Mouse (Mus musculus) lung, embryonic 15.5 days (tissue): ENCODE results near the gene Grik5. TPM values are rescaled to one million over a fixed set of nuclear protein-coding genes. Genes with fewer than 3 reads are reported as not detected.

Source experiments
- ATAC-seq: fragments of 200-750 bp; cut with Nextera tagmentation; 2 replicates; pipeline ENCODE4 v1.8.0; 2017; ENCODE audit warnings: moderate number of reproducible peaks, borderline replicate concordance; ENCODE audit not compliant: low FRiP score, low TSS enrichment; ENCODE audit errors: extremely low read depth
- H3K27ac ChIP-seq: fragments of 300-500 bp; sonication (generic); 2 replicates; pipeline ENCODE4 v1.5.1; 2015; ENCODE audit warnings: moderate library complexity, mild to moderate bottlenecking, inconsistent platforms
- H3K27me3 ChIP-seq: fragments of 300-500 bp; sonication (generic); 2 replicates; pipeline ENCODE4 v1.6.1; 2015; ENCODE audit warnings: inconsistent platforms
- H3K36me3 ChIP-seq: fragments of 300-500 bp; sonication (generic); 2 replicates; pipeline ENCODE4 v1.6.1; 2015; ENCODE audit warnings: inconsistent platforms
- H3K4me1 ChIP-seq: fragments of 300-500 bp; sonication (generic); 2 replicates; pipeline ENCODE4 v1.6.1; 2015; ENCODE audit warnings: inconsistent platforms
- H3K4me2 ChIP-seq: fragments of 300-500 bp; sonication (generic); 2 replicates; pipeline ENCODE4 v1.6.1; 2015; ENCODE audit warnings: inconsistent platforms, mild to moderate bottlenecking, moderate library complexity
- H3K4me3 ChIP-seq: fragments of 300-500 bp; sonication (generic); 2 replicates; pipeline ENCODE4 v1.5.1; 2015; ENCODE audit warnings: mild to moderate bottlenecking, inconsistent platforms
- H3K9ac ChIP-seq: fragments of 300-500 bp; sonication (generic); 2 replicates; pipeline ENCODE4 v1.6.1; 2015; ENCODE audit warnings: inconsistent platforms
- H3K9me3 ChIP-seq: fragments of 300-500 bp; sonication (generic); 2 replicates; pipeline ENCODE4 v1.6.1; 2016; ENCODE audit warnings: inconsistent platforms
- WGBS: fragments of 180-500 bp; shearing (Covaris S2); methylation state at CpG from one replicate; pipeline ENCODE4 v1.1.7; 2015; 5-methylcytosine and 5-hydroxymethylcytosine counted together
- polyA plus RNA-seq: library from polyadenylated mRNA; unstranded; fragments of >200 nt; fragmentation: Nextera tagmentation; extraction: Ambion mirVana; gene quantifications from 2 replicates; pipeline ENCODE4 v1.2.1, GENCODE M21; 2015

The Grik5 gene
- polyA plus RNA-seq, 1 experiment from 2014 or later, result 3.8 TPM

- Histone ChIP-seq H3K36me3 (no peaks in the 10 kb centered on the region), H3K9me3 (no peaks in the 10 kb centered on the region), H3K9ac (no peak overlapping the region), H3K4me1 (peaks cover 2% of the 10 kb centered on the region; the same call in 1 of the 2 replicates), H3K4me3 (no peak overlapping the region), H3K4me2 (no peak overlapping the region), H3K27me3 (no peaks in the 10 kb centered on the region), H3K27ac (no peak overlapping the region)
- ATAC-seq, result no peak
- 60% methylated on average over 3 of the region's 3 CpGs for WGBS
These were observed 26.0 kb upstream of the Grik5 start for GRCm38 (mm10) chr7:25098169-25098568.

GRCm38 (mm10) chr7:25089875-25090274, 17.7 kb upstream of the Grik5 start:
- Histone ChIP-seq H3K36me3 (peaks cover 10% of the 10 kb centered on the region; the same call in 1 of the 2 replicates), H3K4me2 (no peak overlapping the region), H3K27me3 (no peaks in the 10 kb centered on the region), H3K27ac (no peak overlapping the region), H3K4me3 (no peak overlapping the region), H3K9ac (no peak overlapping the region), H3K4me1 (peaks cover 17% of the 10 kb centered on the region; the same call in 1 of the 2 replicates), H3K9me3 (no peaks in the 10 kb centered on the region)
- no peak for ATAC-seq
- WGBS, result 26% methylated on average over 10 of the region's 10 CpGs

GRCm38 (mm10) chr7:25088968-25089367, 16.8 kb upstream of the Grik5 start:
- 20% methylated on average over 10 of the region's 11 CpGs for WGBS
- Histone ChIP-seq H3K27me3 (no peaks in the 10 kb centered on the region), H3K36me3 (peaks cover 17% of the 10 kb centered on the region), H3K9ac (no peak overlapping the region), H3K4me1 (peaks cover 17% of the 10 kb centered on the region; the same call in 1 of the 2 replicates), H3K4me3 (no peak overlapping the region), H3K9me3 (no peaks in the 10 kb centered on the region), H3K27ac (no peak overlapping the region), H3K4me2 (peak overlapping the region; percentile 19; the same call in 1 of the 2 replicates)
- ATAC-seq, result no peak

GRCm38 (mm10) chr7:25088531-25088930, 16.4 kb upstream of the Grik5 start:
- Histone ChIP-seq H3K4me3 (no peak overlapping the region), H3K4me2 (peak overlapping the region; percentile 19; the same call in 1 of the 2 replicates), H3K9ac (no peak overlapping the region), H3K27me3 (no peaks in the 10 kb centered on the region), H3K4me1 (peaks cover 17% of the 10 kb centered on the region; the same call in 1 of the 2 replicates), H3K9me3 (no peaks in the 10 kb centered on the region), H3K27ac (no peak overlapping the region), H3K36me3 (peaks cover 22% of the 10 kb centered on the region)
- WGBS, result 14% methylated on average over 10 of the region's 10 CpGs
- no peak for ATAC-seq

GRCm38 (mm10) chr7:25087972-25088371, 15.8 kb upstream of the Grik5 start:
- Histone ChIP-seq H3K36me3 (peaks cover 27% of the 10 kb centered on the region), H3K4me2 (no peak overlapping the region), H3K27me3 (no peaks in the 10 kb centered on the region), H3K27ac (no peak overlapping the region), H3K9me3 (no peaks in the 10 kb centered on the region), H3K4me1 (peaks cover 13% of the 10 kb centered on the region; the same call in 1 of the 2 replicates), H3K9ac (no peak overlapping the region), H3K4me3 (no peak overlapping the region)
- ATAC-seq, result no peak
- WGBS, result 52% methylated on average over 5 of the region's 5 CpGs

- Histone ChIP-seq H3K27me3 (no peaks in the 10 kb centered on the region), H3K27ac (no peak overlapping the region), H3K4me1 (peaks cover 12% of the 10 kb centered on the region; the same call in 1 of the 2 replicates), H3K9me3 (no peaks in the 10 kb centered on the region), H3K9ac (no peak overlapping the region), H3K36me3 (peaks cover 33% of the 10 kb centered on the region), H3K4me2 (no peak overlapping the region), H3K4me3 (no peak overlapping the region)
- ATAC-seq, result no peak
- 55% methylated on average over 10 of the region's 10 CpGs for whole genome bisulfite sequencing
These were observed 15.2 kb upstream of the Grik5 start for GRCm38 (mm10) chr7:25087256-25087912.

GRCm38 (mm10) chr7:25086656-25087055, 14.5 kb upstream of the Grik5 start:
- Histone ChIP-seq H3K4me3 (no peak overlapping the region), H3K9me3 (no peaks in the 10 kb centered on the region), H3K4me1 (peaks cover 12% of the 10 kb centered on the region; the same call in 1 of the 2 replicates), H3K4me2 (no peak overlapping the region), H3K36me3 (peaks cover 41% of the 10 kb centered on the region), H3K27ac (no peak overlapping the region), H3K27me3 (no peaks in the 10 kb centered on the region), H3K9ac (no peak overlapping the region)
- WGBS, result 59% methylated on average over 3 of the region's 3 CpGs
- no peak for ATAC-seq

GRCm38 (mm10) chr7:25084621-25085020, 12.5 kb upstream of the Grik5 start:
- Histone ChIP-seq H3K9me3 (no peaks in the 10 kb centered on the region), H3K27me3 (no peaks in the 10 kb centered on the region), H3K4me1 (peaks cover 12% of the 10 kb centered on the region; the same call in 1 of the 2 replicates), H3K9ac (no peak overlapping the region), H3K27ac (peak overlapping the region; percentile 5; the same call in 1 of the 2 replicates), H3K4me2 (no peak overlapping the region), H3K4me3 (no peak overlapping the region), H3K36me3 (peaks cover 61% of the 10 kb centered on the region)
- no peak for ATAC-seq
- 65% methylated on average over 5 of the region's 5 CpGs for WGBS

GRCm38 (mm10) chr7:25082510-25082909, 10.4 kb upstream of the Grik5 start:
- H3K9ac ChIP-seq, result no peak overlapping the region
- no peak for ATAC-seq
- peaks cover 14% of the 10 kb centered on the region for H3K4me1 ChIP-seq
- H3K9me3 ChIP-seq, result no peaks in the 10 kb centered on the region
- no peak overlapping the region for H3K4me2 ChIP-seq
- H3K27me3 ChIP-seq, result no peaks in the 10 kb centered on the region
- WGBS, result 73% methylated on average over 4 of the region's 4 CpGs
- H3K27ac ChIP-seq, result no peak overlapping the region
- no peak overlapping the region for H3K4me3 ChIP-seq
- H3K36me3 ChIP-seq, result peaks cover 62% of the 10 kb centered on the region

- H3K4me1 ChIP-seq, result peaks cover 22% of the 10 kb centered on the region
- H3K9ac ChIP-seq, result no peak overlapping the region
- no peaks in the 10 kb centered on the region for H3K27me3 ChIP-seq
- ATAC-seq, result no peak
- 90% methylated on average over 13 of the region's 13 CpGs for WGBS
- H3K4me3 ChIP-seq, result no peak overlapping the region
- no peak overlapping the region for H3K27ac ChIP-seq
- no peaks in the 10 kb centered on the region for H3K9me3 ChIP-seq
- peaks cover 57% of the 10 kb centered on the region for H3K36me3 ChIP-seq
- no peak overlapping the region for H3K4me2 ChIP-seq
These were observed 8.3 kb upstream of the Grik5 start for GRCm38 (mm10) chr7:25080431-25080830.

- no peak for ATAC-seq
- Histone ChIP-seq H3K9ac (no peak overlapping the region), H3K27ac (no peak overlapping the region), H3K27me3 (no peaks in the 10 kb centered on the region), H3K36me3 (peaks cover 49% of the 10 kb centered on the region), H3K4me3 (no peak overlapping the region), H3K9me3 (no peaks in the 10 kb centered on the region), H3K4me2 (no peak overlapping the region), H3K4me1 (peaks cover 22% of the 10 kb centered on the region)
- 79% methylated on average over 12 of the region's 12 CpGs for WGBS
These were observed 7.4 kb upstream of the Grik5 start for GRCm38 (mm10) chr7:25079496-25080026.

GRCm38 (mm10) chr7:25077414-25077755, 5.2 kb upstream of the Grik5 start:
- H3K4me2 ChIP-seq, result peak overlapping the region; percentile 58
- peak overlapping the region; percentile 81 for H3K4me3 ChIP-seq
- H3K27me3 ChIP-seq, result no peaks in the 10 kb centered on the region
- H3K4me1 ChIP-seq, result peaks cover 29% of the 10 kb centered on the region
- H3K27ac ChIP-seq, result peak overlapping the region; percentile 95
- under 1% methylated on average over 33 of the region's 33 CpGs for WGBS
- H3K36me3 ChIP-seq, result peaks cover 29% of the 10 kb centered on the region
- ATAC-seq, result peak; percentile 52
- H3K9me3 ChIP-seq, result no peaks in the 10 kb centered on the region
- H3K9ac ChIP-seq, result peak overlapping the region; percentile 87
